Mouse (Mus musculus): ENCODE measurements at regions not wholly inside any gene's neighbourhood (a gene's known extent, or its start where the extent isn't known, plus 50 kb on each side); places are given as distances from the start of the nearest gene placed in this dataset.

DNA sequence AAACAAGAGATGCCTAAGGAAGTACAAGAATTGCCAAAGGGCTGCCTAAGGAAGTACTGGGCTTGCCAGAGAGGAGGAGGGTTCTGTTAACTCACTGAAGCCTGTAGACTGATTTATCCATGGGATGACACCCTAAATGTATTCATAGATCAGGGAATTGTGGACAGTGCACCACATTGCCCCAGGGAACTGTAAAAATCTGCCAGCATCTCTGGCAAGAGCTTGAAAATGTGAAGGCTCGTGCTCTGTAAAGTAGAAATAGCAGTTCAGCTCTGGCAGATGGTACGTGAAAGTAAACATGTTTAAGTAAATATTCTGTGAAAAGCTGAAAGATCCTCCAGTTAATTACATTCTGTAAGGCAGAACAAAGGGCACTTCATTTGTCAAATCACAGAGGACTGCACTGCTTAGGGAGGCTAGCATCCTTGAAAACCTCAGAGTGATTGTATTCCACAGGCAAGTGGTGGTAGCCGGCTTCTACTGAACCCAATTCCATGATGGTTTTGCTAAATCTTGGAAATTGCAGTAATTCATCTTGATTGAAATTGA lies 445.9 kb upstream of the Grin3a start:
- in situ Hi-C loops (cut with MboI; ENCODE audit: low pct_unique_long_range_greater_than_20kb) = no loop called here
- ATAC-seq (no peak), DNase-seq (ENCODE audit: low read depth, low spot score) (no peak)
- H3K27me3 ChIP-seq = no peaks in the 10 kb centered on the region
- ChIA-PET POLR2A (no interaction called here), CTCF (no interaction called here)
- TF ChIP-seq CTCF (IDR thresholded peaks at IDR 0.05) = no peak

DNA sequence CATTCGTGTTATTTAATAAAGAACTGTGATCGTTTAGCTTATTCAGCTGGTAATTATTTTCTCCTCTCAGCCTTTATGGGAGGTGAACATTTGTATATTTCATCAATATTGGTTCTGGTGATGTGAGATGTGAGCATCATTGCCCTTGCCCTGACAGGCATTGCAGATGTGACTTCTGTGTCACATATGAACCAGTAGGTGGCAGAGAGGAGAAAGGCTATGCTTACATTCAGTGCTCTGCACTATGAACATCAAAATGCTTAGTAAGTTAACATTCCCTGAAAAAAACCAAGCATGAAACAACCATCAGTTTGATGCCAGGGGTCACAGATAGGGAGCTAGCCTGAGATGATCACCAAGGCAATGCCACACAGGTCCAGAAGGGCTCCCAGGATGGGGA lies 441.1 kb upstream of the Grin3a start:
- TF ChIP-seq CTCF (IDR thresholded peaks at IDR 0.05) = no peak
- no peaks in the 10 kb centered on the region for H3K27me3 ChIP-seq
- ATAC-seq = no peak
- ChIA-PET CTCF (no interaction called here), POLR2A (no interaction called here)
- no peak for DNase-seq (ENCODE audit: low read depth, low spot score)
- in situ Hi-C loops (cut with MboI; ENCODE audit: low pct_unique_long_range_greater_than_20kb) = no loop called here

DNA sequence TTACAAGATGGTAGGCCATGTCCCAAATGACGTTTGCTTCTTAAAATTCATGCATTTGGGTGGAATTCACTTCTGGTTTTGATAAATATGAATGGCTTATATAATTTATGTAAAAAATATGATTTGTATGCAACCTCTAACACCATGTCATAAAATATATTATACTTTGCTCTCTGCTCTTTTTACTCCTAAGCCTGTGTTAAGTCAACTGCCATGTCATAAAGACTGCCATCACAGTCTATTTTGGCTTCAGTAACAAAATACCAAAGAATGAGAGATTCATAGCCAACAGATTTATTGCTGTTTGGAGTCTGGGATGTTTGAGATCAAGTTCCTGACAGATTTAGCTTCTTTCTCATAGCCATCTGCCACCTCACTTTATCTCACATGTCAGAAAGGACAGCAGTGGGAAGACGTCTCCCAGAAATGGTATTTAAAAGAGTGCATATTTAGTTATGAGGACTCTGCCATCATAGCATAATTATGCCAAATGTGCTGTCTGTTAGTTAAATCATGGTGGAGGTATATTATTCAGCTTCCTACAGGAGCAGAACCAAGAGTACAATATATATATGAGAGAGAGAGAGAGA lies 413.6 kb upstream of the Grin3a start:
- CTCF ChIA-PET = no interaction called here
- ATAC-seq = no peak
- POLR2A ChIA-PET = no interaction called here
- no peaks in the 10 kb centered on the region for H3K27me3 ChIP-seq
- DNase-seq (ENCODE audit: low read depth, low spot score) = no peak
- in situ Hi-C loops (cut with MboI; ENCODE audit: low pct_unique_long_range_greater_than_20kb) = no loop called here
- no peak for TF ChIP-seq CTCF (IDR thresholded peaks at IDR 0.05)

- ATAC-seq (no peak), DNase-seq (ENCODE audit: low read depth, low spot score) (no peak)
- in situ Hi-C loops (cut with MboI; ENCODE audit: low pct_unique_long_range_greater_than_20kb) = no loop called here
- ChIA-PET POLR2A (no interaction called here), CTCF (no interaction called here)
- no peaks in the 10 kb centered on the region for H3K27me3 ChIP-seq
- TF ChIP-seq CTCF (IDR thresholded peaks at IDR 0.05) = no peak
Observed at GRCm38 (mm10) chr4:50242042-50242441, 396.5 kb upstream of the Grin3a start.

GRCm38 (mm10) chr4:50240951-50241350 lies 395.4 kb upstream of the Grin3a start:
- no peak for TF ChIP-seq CTCF (IDR thresholded peaks at IDR 0.05)
- no peaks in the 10 kb centered on the region for H3K27me3 ChIP-seq
- POLR2A ChIA-PET = no interaction called here
- CTCF ChIA-PET = no interaction called here
- ATAC-seq (no peak), DNase-seq (ENCODE audit: low read depth, low spot score) (no peak)
- in situ Hi-C loops (cut with MboI; ENCODE audit: low pct_unique_long_range_greater_than_20kb) = no loop called here

DNA sequence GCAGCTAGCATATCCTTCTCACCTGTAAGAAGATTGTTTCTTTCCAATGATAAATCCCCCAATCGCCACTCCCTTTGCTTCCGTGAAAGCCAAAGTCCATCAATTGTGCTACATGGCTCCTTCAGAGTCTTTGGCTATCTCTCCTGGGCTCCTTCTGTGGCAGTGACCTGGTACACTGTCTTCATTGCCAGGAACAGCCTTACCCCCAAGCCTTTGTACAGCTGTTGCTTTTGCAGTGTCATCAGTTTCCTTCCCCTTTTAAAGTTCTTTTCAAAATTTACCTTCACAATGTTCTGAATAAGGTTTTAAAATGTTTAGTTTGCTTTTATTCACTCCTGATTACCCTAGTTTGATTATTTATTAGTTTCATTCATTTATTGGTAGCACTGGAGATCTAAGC lies 393.8 kb upstream of the Grin3a start:
- ChIA-PET CTCF (no interaction called here), POLR2A (no interaction called here)
- in situ Hi-C loops (cut with MboI; ENCODE audit: low pct_unique_long_range_greater_than_20kb) = no loop called here
- DNase-seq (ENCODE audit: low read depth, low spot score) = no peak
- ATAC-seq = no peak
- H3K27me3 ChIP-seq = no peaks in the 10 kb centered on the region
- no peak for TF ChIP-seq CTCF (IDR thresholded peaks at IDR 0.05)

DNA sequence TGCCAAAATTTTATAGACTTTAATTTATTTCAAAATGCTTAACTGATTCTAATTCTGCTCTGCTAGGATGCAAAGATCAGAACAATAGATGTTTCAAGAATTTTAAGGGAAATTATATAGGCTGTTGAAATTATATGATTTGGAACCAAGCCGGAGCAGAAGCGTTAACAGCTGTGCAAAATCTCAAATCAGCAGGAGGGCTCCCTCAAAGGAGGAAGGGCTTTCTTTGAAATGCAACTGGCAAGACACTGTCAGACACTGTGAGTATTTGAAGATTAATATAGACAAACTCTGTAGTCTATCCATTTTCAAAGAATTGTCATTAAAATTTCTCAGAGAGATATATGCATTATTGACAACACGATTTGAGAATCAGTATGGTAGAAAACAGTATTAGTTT lies 389.9 kb upstream of the Grin3a start:
- in situ Hi-C loops (cut with MboI; ENCODE audit: low pct_unique_long_range_greater_than_20kb) = no loop called here
- TF ChIP-seq CTCF (IDR thresholded peaks at IDR 0.05) = no peak
- ATAC-seq (no peak), DNase-seq (ENCODE audit: low read depth, low spot score) (no peak)
- ChIA-PET CTCF (no interaction called here), POLR2A (no interaction called here)
- H3K27me3 ChIP-seq = no peaks in the 10 kb centered on the region

- H3K27me3 ChIP-seq = no peaks in the 10 kb centered on the region
- POLR2A ChIA-PET = no interaction called here
- CTCF ChIA-PET = no interaction called here
- in situ Hi-C loops (cut with MboI; ENCODE audit: low pct_unique_long_range_greater_than_20kb) = no loop called here
- ATAC-seq = no peak
- no peak for TF ChIP-seq CTCF (IDR thresholded peaks at IDR 0.05)
- DNase-seq (ENCODE audit: low read depth, low spot score) = no peak
Observed at GRCm38 (mm10) chr4:50203348-50203747, 357.8 kb upstream of the Grin3a start.

DNA sequence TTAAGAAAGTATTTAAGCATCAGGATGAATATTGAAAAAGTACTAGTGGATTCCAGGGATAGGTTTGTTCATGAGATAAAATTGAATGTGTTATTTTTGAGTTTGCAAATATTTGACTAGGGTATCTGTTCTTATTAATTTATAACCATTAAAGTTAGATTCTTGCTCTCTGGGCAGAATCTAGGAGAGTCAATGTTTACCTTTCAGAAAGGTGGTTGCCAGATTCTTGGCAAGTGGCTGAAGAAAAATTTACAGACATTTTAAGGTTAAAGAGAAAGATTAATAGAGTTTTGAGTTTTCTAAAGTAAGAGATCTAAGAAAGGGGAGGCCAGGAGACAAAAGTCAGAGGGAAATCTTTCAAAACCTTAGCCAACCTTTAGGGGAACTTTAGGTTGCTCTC lies 331.7 kb upstream of the Grin3a start:
- no peak for TF ChIP-seq CTCF (IDR thresholded peaks at IDR 0.05)
- H3K27me3 ChIP-seq = no peaks in the 10 kb centered on the region
- POLR2A ChIA-PET = no interaction called here
- in situ Hi-C loops (cut with MboI; ENCODE audit: low pct_unique_long_range_greater_than_20kb) = no loop called here
- ATAC-seq (no peak), DNase-seq (ENCODE audit: low read depth, low spot score) (no peak)
- CTCF ChIA-PET = interaction anchor here (1.2 kb wide), 1 partner anchor 12 kb away, joined by 3 read pairs; no protein-coding TSS in a partner anchor

DNA sequence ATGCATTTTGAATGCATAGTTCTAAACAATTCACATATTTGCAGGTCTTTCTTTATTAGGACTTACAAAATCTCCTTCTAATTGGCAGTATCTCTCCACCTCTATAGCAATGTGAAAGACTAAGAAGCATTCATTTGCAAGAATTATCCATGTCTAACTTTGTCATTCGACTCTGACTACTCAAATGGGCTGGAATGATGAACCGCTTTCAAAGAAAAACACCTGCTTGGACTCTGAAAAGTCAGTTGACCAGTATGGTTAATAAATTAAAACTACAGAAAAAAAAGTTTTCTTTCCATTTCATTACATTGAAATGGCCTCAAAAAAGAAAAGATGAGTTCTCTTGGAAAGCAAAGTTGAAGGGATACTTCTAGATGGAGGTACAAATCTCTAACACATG lies 331.1 kb upstream of the Grin3a start:
- no peaks in the 10 kb centered on the region for H3K27me3 ChIP-seq
- no peak for TF ChIP-seq CTCF (IDR thresholded peaks at IDR 0.05)
- no peak for DNase-seq (ENCODE audit: low read depth, low spot score)
- in situ Hi-C loops (cut with MboI; ENCODE audit: low pct_unique_long_range_greater_than_20kb) = no loop called here
- ChIA-PET POLR2A (no interaction called here), CTCF (no interaction called here)
- ATAC-seq = no peak

DNA sequence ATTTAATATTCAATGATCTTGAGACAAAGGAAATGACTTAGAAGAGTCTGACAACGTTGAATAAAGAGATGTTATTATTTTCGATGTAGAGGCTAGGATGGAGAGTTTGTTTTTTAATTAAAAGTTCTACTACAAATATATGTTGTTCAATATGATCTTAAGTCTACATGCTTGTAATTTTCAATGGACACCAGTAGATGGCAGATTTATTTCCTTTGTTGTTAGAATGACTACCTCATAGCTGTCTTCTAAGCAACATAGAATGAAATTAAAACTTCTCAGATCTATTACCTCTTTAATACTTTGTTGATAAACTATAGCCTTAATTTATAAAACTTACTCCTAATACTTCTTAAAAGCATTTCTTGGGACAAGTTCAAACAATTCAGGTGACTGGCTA lies 315.3 kb upstream of the Grin3a start:
- in situ Hi-C loops (cut with MboI; ENCODE audit: low pct_unique_long_range_greater_than_20kb) = no loop called here
- no peaks in the 10 kb centered on the region for H3K27me3 ChIP-seq
- TF ChIP-seq CTCF (IDR thresholded peaks at IDR 0.05) = no peak
- POLR2A ChIA-PET = no interaction called here
- ATAC-seq = no peak
- no peak for DNase-seq (ENCODE audit: low read depth, low spot score)
- CTCF ChIA-PET = no interaction called here

- no peaks in the 10 kb centered on the region for H3K27me3 ChIP-seq
- POLR2A ChIA-PET = no interaction called here
- in situ Hi-C loops (cut with MboI; ENCODE audit: low pct_unique_long_range_greater_than_20kb) = no loop called here
- no peak for TF ChIP-seq CTCF (IDR thresholded peaks at IDR 0.05)
- DNase-seq (ENCODE audit: low read depth, low spot score) (no peak), ATAC-seq (no peak)
- CTCF ChIA-PET = no interaction called here
Observed at GRCm38 (mm10) chr4:50145926-50146325, 300.4 kb upstream of the Grin3a start.
